Mouse (Mus musculus): Measurements from ENCODE around the gene Entpd4b. TPM values are rescaled to one million over a fixed set of nuclear protein-coding genes. Genes with fewer than 3 reads are reported as not detected.

Gene Entpd4b
- polyA plus RNA-seq (2014; fragmentation: Illumina TruSeq; extraction: RNeasy Lipid Tissue Mini Kit (QIAGEN cat#74804); ENCODE audit: low read depth, low replicate concordance) = 34.6 TPM

DNA sequence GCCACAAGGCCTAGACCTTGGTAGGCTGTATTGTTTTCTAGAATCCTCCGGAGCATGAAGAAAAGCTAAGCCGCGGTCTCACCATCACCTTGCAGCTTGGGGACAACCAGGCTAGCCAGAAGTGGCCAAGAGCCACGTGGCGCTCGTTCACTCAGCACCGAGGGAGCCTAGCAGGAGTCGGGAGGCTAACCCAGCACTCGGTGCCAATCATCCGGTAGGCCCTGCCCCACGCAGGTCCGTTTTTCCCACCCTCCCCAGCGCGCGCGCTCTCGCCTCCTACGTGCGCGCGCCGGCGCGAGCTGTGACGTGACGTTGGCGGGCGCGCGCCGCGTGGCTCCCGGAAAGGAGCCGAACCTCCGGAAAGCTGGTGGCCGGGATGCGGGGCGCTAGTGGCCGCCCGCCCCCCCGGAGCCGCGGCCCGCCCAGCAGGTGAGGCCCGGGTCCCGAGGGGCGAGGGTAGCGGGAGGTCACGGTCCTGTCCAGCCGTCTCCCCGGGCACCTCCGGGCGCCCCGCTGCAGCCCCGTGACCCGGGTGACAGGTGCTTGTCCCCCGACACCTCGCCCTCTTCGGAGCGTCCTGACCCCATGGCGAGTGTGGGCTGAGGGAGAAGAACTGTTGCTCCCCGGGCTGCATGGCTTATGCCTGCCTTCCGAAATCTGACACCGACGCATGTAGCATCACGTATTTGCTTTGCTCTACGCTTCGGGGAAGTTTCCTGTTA is at the start of gene Entpd4b:
Entpd4b (plus strand) TSS at position 315 of the 722 bp plus-strand sequence.

DNA sequence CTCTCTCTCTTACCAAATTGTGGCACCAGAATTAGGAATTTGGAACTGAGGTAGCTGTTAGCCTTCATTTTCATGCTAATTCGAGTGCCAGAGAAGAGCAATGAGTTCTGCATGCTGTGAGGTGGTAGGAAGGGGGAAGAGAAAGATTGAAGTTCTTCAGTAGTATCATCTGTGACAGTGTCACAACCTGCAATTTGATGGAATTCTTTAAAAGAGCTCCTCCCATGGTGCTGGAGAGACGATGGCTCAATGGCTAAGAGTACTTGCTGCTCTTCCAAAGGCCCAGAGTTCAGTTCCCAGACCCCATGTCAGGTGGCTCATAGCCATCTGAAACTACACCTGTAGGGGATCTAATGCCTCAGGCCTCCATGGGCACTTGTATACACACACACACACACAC is 42.8 kb upstream of the Entpd4b start, which contains the start of gene Gm27179:
Gm27179 (minus strand) TSS at position 101 of the 400 bp plus-strand sequence.

Other genes starting within 250 kb of the Entpd4b start
- 5.9 TPM for gene Gm16867, start 52.1 kb upstream of the Entpd4b start, polyA plus RNA-seq (2014; fragmentation: Illumina TruSeq; extraction: RNeasy Lipid Tissue Mini Kit (QIAGEN cat#74804); ENCODE audit: low read depth, low replicate concordance)
- not detected for gene Gm27179, start 42.9 kb upstream of the Entpd4b start, polyA plus RNA-seq (2014; fragmentation: Illumina TruSeq; extraction: RNeasy Lipid Tissue Mini Kit (QIAGEN cat#74804); ENCODE audit: low read depth, low replicate concordance)

Data from adrenal gland, adult 10 weeks (tissue).